Comparison of ENCODE assay signal across 13 mouse cellular contexts in genomic region chr19:45911236-45912025, GRCm38 (mm10).
DNase-seq lines count a peak whose midpoint lies in the region; ATAC-seq and TF ChIP-seq lines count a peak whose summit lies in the region.
"Had no signal": no experiment of that assay in that cellular context is flagged by ENCODE, and none has a peak within 500 bp of the region (broad histone marks: within the 10 kb centered on the region; RNA-seq: fewer than 3 reads in every experiment).

No protein-coding gene starts in this region.

- H3K4me2 ChIP-seq in embryonic facial prominence, embryonic 14.5 days (ENCODE audit: low read depth, low read length) = no peak overlapping the region
- H3K4me2 ChIP-seq: hindbrain, embryonic 15.5 days had no signal

- peak; percentile 6 for DNase-seq in embryonic facial prominence, embryonic 14.5 days (ENCODE audit: low spot score)
- no peak for DNase-seq in embryonic facial prominence, embryonic 10.5 days (ENCODE audit: low spot score)
- DNase-seq in kidney, adult 2 months = peak; percentile 4
- DNase-seq in kidney, postnatal 25 days = no peak
- peak; percentile 92 for DNase-seq in adipocyte (ENCODE audit: low spot score)
- peak; percentile 22 for DNase-seq in cerebellum, adult 9-11 months
- DNase-seq in lung, adult 2 months = no peak
- no peak for DNase-seq in neural tube, embryonic 10.5 days (ENCODE audit: extremely low spot score, low spot score)
- DNase-seq: embryo, embryonic 11 days; kidney, adult 8-10 months; lung, postnatal 10 days had no signal

- H3K9me3 ChIP-seq in embryonic facial prominence, embryonic 14.5 days (ENCODE audit: control insufficient read depth, low read length) = no peaks in the 10 kb centered on the region
- H3K9me3 ChIP-seq in embryonic facial prominence, embryonic 10.5 days = no peaks in the 10 kb centered on the region
- H3K9me3 ChIP-seq: hindbrain, embryonic 15.5 days; midbrain, embryonic 10.5 days had no signal

- ATAC-seq in embryonic facial prominence, embryonic 14.5 days (ENCODE audit: low read depth) = no peak

- no peaks in the 10 kb centered on the region for H3K4me1 ChIP-seq in embryonic facial prominence, embryonic 14.5 days (ENCODE audit: control insufficient read depth, insufficient read depth, low read length)
- no peaks in the 10 kb centered on the region for H3K4me1 ChIP-seq in embryonic facial prominence, embryonic 10.5 days
- no peaks in the 10 kb centered on the region for H3K4me1 ChIP-seq in kidney, adult 2 months (ENCODE audit: control insufficient read depth, insufficient read depth, low read length)
- no peaks in the 10 kb centered on the region for H3K4me1 ChIP-seq in lung, adult 2 months (ENCODE audit: control insufficient read depth, insufficient read depth, low read length)
- H3K4me1 ChIP-seq: hindbrain, embryonic 15.5 days had no signal

- no peaks in the 10 kb centered on the region for H3K27me3 ChIP-seq in embryonic facial prominence, embryonic 14.5 days (replicated peaks; ENCODE audit: control insufficient read depth, insufficient read depth, low read length)
- H3K27me3 ChIP-seq in embryonic facial prominence, embryonic 10.5 days (replicated peaks; ENCODE audit: low read depth, poor library complexity, severe bottlenecking) = no peaks in the 10 kb centered on the region
- no peaks in the 10 kb centered on the region for H3K27me3 ChIP-seq in kidney, adult 2 months (replicated peaks; ENCODE audit: control insufficient read depth, insufficient read depth, low read length)
- H3K27me3 ChIP-seq: hindbrain, embryonic 15.5 days had no signal

- H3K9ac ChIP-seq in embryonic facial prominence, embryonic 14.5 days (ENCODE audit: low read depth, low read length) = no peak overlapping the region
- H3K9ac ChIP-seq: hindbrain, embryonic 15.5 days had no signal

- TF ChIP-seq CTCF in kidney, adult 2 months (conservative IDR thresholded peaks at IDR 0.05; ENCODE audit: insufficient read depth, insufficient read length, low read depth, low read length) = no peak
- no peak for TF ChIP-seq CTCF in lung, adult 2 months (IDR thresholded peaks at IDR 0.05; ENCODE audit: insufficient read depth, low read length)

- H3K4me3 ChIP-seq in embryonic facial prominence, embryonic 14.5 days (ENCODE audit: low read depth, low read length) = no peak overlapping the region
- H3K4me3 ChIP-seq in embryonic facial prominence, embryonic 10.5 days = no peak overlapping the region
- no peak overlapping the region for H3K4me3 ChIP-seq in kidney, adult 2 months (ENCODE audit: insufficient read depth, low read depth, low read length)
- no peak overlapping the region for H3K4me3 ChIP-seq in lung, adult 2 months (replicated peaks; ENCODE audit: extremely low read depth, low read depth, low read length)
- H3K4me3 ChIP-seq: hindbrain, embryonic 15.5 days; midbrain, embryonic 10.5 days had no signal

- no peak overlapping the region for H3K27ac ChIP-seq in embryonic facial prominence, embryonic 14.5 days (replicated peaks; ENCODE audit: low read depth, low read length)
- H3K27ac ChIP-seq in embryonic facial prominence, embryonic 10.5 days (replicated peaks) = no peak overlapping the region
- no peak overlapping the region for H3K27ac ChIP-seq in kidney, adult 2 months (ENCODE audit: insufficient read depth, low read depth, low read length)
- H3K27ac ChIP-seq: hindbrain, embryonic 15.5 days; midbrain, embryonic 10.5 days had no signal

- 0 out of 2 replicates have a peak, but pooled peaks cover 14% of the 10 kb centered on the region for H3K36me3 ChIP-seq in embryonic facial prominence, embryonic 14.5 days (ENCODE audit: control insufficient read depth, insufficient read depth, low read length)
- H3K36me3 ChIP-seq in embryonic facial prominence, embryonic 10.5 days (replicated peaks) = peaks cover 21% of the 10 kb centered on the region; the same call in 1 of the 2 replicates
- no peaks in the 10 kb centered on the region for H3K36me3 ChIP-seq in kidney, adult 2 months (ENCODE audit: control insufficient read depth, insufficient read depth, low read length)
- H3K36me3 ChIP-seq: hindbrain, embryonic 15.5 days had no signal

- WGBS in embryonic facial prominence, embryonic 14.5 days = 89% methylated on average over 10 of the region's 10 CpGs
- 88% methylated on average over 10 of the region's 10 CpGs for whole genome bisulfite sequencing in embryonic facial prominence, embryonic 10.5 days
- WGBS in kidney, adult 2 months = 86% methylated on average over 10 of the region's 10 CpGs
- 77% methylated on average over 10 of the region's 10 CpGs for WGBS in lung, adult 2 months

- TF ChIP-seq POLR2A in kidney, adult 2 months (IDR thresholded peaks at IDR 0.05; ENCODE audit: low read depth, low read length) = no peak
- no peak for TF ChIP-seq POLR2A in lung, adult 2 months (IDR thresholded peaks at IDR 0.05; ENCODE audit: borderline replicate concordance, extremely low read depth, low read depth, low read length)

Comparison
In these comparisons a context has a peak if more than half of its experiments do, and no peak if none do; other contexts are left out.
1. DNase-seq: peak in embryonic facial prominence, embryonic 14.5 days (single experiment), kidney, adult 2 months (single experiment), adipocyte (single experiment) and cerebellum, adult 9-11 months (single experiment); none in embryonic facial prominence, embryonic 10.5 days (single experiment), kidney, postnatal 25 days (0 of 2), lung, adult 2 months (single experiment) and neural tube, embryonic 10.5 days (single experiment).